Mouse (Mus musculus): ENCODE measurements around the gene Cep170.
"Not testable (repeated sequence)": the region's sequence is repeated elsewhere in the genome, so short reads cannot be mapped to it uniquely, and the experiment has no call there.

The Cep170 gene

GRCm38 (mm10) chr1:176814036-176814420 is at the start of gene Cep170:
Cep170 (minus strand) TSS chr1:176814067.
- peak; percentile 85 to 88 for DNase-seq (ENCODE audit: low spot score in 2 of 2)

- DNase-seq (ENCODE audit: low spot score in 2 of 2) = peak; percentile 48 to 64
These were observed 48.2 kb upstream of the Cep170 start for GRCm38 (mm10) chr1:176861981-176862644.

- no peak for DNase-seq (ENCODE audit: low spot score in 2 of 2)
These were observed 39.1 kb upstream of the Cep170 start for GRCm38 (mm10) chr1:176852813-176853590.

- DNase-seq (ENCODE audit: low spot score in 2 of 2) = no peak
These were observed 37.5 kb upstream of the Cep170 start for GRCm38 (mm10) chr1:176851401-176851800.

- DNase-seq (ENCODE audit: low spot score in 2 of 2) = no peak
These were observed 35.5 kb upstream of the Cep170 start for GRCm38 (mm10) chr1:176849377-176849776.

- no peak for DNase-seq (ENCODE audit: low spot score in 2 of 2)
These were observed 34.9 kb upstream of the Cep170 start for GRCm38 (mm10) chr1:176848613-176849290.

- DNase-seq (ENCODE audit: low spot score in 2 of 2) = no peak
These were observed 33.4 kb upstream of the Cep170 start for GRCm38 (mm10) chr1:176847118-176847859.

- DNase-seq (ENCODE audit: low spot score in 2 of 2) = no peak
These were observed 31.5 kb upstream of the Cep170 start for GRCm38 (mm10) chr1:176845082-176845977.

- not testable (repeated sequence) for DNase-seq (ENCODE audit: low spot score in 2 of 2)
These were observed 22.7 kb upstream of the Cep170 start for GRCm38 (mm10) chr1:176836562-176836961.

- DNase-seq (ENCODE audit: low spot score in 2 of 2) = no peak
These were observed 21.8 kb upstream of the Cep170 start for GRCm38 (mm10) chr1:176835501-176836294.

- no peak for DNase-seq (ENCODE audit: low spot score in 2 of 2)
These were observed 21.0 kb upstream of the Cep170 start for GRCm38 (mm10) chr1:176834880-176835279.

GRCm38 (mm10) chr1:176833948-176834347 is 20.1 kb upstream of the Cep170 start:
- DNase-seq (ENCODE audit: low spot score in 2 of 2) = no peak

- no peak for DNase-seq (ENCODE audit: low spot score in 2 of 2)
These were observed 19.4 kb upstream of the Cep170 start for GRCm38 (mm10) chr1:176833257-176833656.

GRCm38 (mm10) chr1:176832607-176833006 is 18.7 kb upstream of the Cep170 start:
- no peak for DNase-seq (ENCODE audit: low spot score in 2 of 2)

- DNase-seq (ENCODE audit: low spot score in 2 of 2) = no peak
These were observed 18.2 kb upstream of the Cep170 start for GRCm38 (mm10) chr1:176832071-176832470.

GRCm38 (mm10) chr1:176828666-176829065 is 14.8 kb upstream of the Cep170 start:
- no peak for DNase-seq (ENCODE audit: low spot score in 2 of 2)

GRCm38 (mm10) chr1:176827945-176828485 is 14.1 kb upstream of the Cep170 start:
- DNase-seq (ENCODE audit: low spot score in 2 of 2) = no peak

- peak; percentile 23 to 41 for DNase-seq (ENCODE audit: low spot score in 2 of 2)
These were observed 13.5 kb upstream of the Cep170 start for GRCm38 (mm10) chr1:176827365-176827764.

- DNase-seq (ENCODE audit: low spot score in 2 of 2) = no peak
These were observed 13.1 kb upstream of the Cep170 start for GRCm38 (mm10) chr1:176826931-176827330.

- DNase-seq (ENCODE audit: low spot score in 2 of 2) = no peak
These were observed 12.3 kb upstream of the Cep170 start for GRCm38 (mm10) chr1:176826186-176826585.

Measured in natural killer cell, adult 2 months (primary cell).